In the genomic region with DNA sequence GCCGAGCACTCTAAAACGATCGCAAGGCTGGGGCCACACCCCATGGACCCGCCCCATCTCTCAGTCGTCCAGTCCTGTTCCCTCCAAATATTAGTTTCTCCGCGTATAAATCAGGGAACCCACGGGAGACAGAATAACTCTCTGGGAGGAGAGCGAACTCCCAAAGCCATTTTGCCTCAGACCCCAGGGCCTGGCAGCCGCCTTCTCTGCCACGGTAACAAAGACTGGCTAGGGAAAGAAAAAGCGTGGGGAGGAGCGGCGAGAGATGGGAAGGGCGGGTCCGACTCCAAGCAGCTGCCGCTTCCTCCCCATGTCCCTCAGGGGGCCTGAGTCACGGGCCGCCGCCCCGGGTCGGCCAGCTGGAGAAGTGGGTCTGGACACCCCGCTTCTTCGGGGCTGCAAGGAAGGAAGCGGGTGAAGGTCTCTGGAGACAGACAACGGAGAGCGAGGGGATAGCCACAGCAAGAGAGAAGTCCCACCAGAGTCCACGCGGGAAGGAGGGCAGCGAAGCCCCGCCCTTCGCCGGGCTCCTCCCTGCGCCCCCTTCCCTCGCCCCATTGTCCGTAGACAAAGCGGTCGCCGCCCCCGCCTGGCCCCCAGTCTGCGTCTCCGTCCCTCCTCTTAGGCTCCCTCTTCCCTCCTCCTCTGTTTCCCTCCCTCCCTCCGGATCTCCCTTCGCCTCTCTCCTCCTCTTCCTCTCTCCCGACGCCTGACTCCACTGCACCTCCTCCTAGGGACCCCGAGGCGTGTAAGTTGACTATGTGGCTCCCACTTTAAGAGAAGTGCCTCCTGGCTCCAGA, we compare ENCODE assay signal across 8 mouse cellular contexts. TPM values are rescaled to one million over a fixed set of nuclear protein-coding genes. Genes with fewer than 3 reads are reported as not detected.
DNase-seq lines count a peak whose midpoint lies in the region; ATAC-seq and TF ChIP-seq lines count a peak whose summit lies in the region.

A gene (plus strand): TSS at position 113 of the 800 bp plus-strand sequence.

- peak; percentile 11 for ATAC-seq in granulocyte monocyte progenitor cell, adult 5-6 weeks (replicated peaks; ENCODE audit: poor library complexity, severe bottlenecking)
- ATAC-seq in intestine, postnatal 0 days, result peak; percentile 15; the same call in 1 of the 2 replicates
- ATAC-seq in lung, embryonic 15.5 days (ENCODE audit: borderline replicate concordance, extremely low read depth, low FRiP score, low TSS enrichment), result peak; percentile 73

- intact Hi-C loops in left cerebral cortex, postnatal 4 days (cut with DNase I), result loop anchor here (2.0 kb wide), 1 partner anchor 31 kb away; no protein-coding TSS in a partner anchor

- no peaks in the 10 kb centered on the region for H3K27me3 ChIP-seq in intestine, postnatal 0 days (replicated peaks; ENCODE audit: control insufficient read depth, insufficient read depth, low read length)
- H3K27me3 ChIP-seq in lung, embryonic 15.5 days, result no peaks in the 10 kb centered on the region

- no peaks in the 10 kb centered on the region for H3K9me3 ChIP-seq in intestine, postnatal 0 days (ENCODE audit: control insufficient read depth)
- no peaks in the 10 kb centered on the region for H3K9me3 ChIP-seq in lung, embryonic 15.5 days

- no peaks in the 10 kb centered on the region for H3K36me3 ChIP-seq in intestine, postnatal 0 days (ENCODE audit: control insufficient read depth, insufficient read depth)
- no peaks in the 10 kb centered on the region for H3K36me3 ChIP-seq in lung, embryonic 15.5 days

- WGBS in intestine, postnatal 0 days, result 1% methylated on average over 47 of the region's 48 CpGs
- under 1% methylated on average over 48 of the region's 48 CpGs for whole genome bisulfite sequencing in lung, embryonic 15.5 days

- peak within 1 kb of the TSS; percentile 87 for H3K27ac ChIP-seq in intestine, postnatal 0 days (ENCODE audit: low read depth, low read length)
- peak within 1 kb of the TSS; percentile 99 for H3K27ac ChIP-seq in lung, embryonic 15.5 days

- H3K4me3 ChIP-seq in intestine, postnatal 0 days (ENCODE audit: low read depth, low read length), result peak within 1 kb of the TSS; percentile 61
- peak within 1 kb of the TSS; percentile 73 for H3K4me3 ChIP-seq in lung, embryonic 15.5 days

- peak within 1 kb of the TSS; percentile 55 for H3K9ac ChIP-seq in intestine, postnatal 0 days (ENCODE audit: low read depth, low read length)
- H3K9ac ChIP-seq in lung, embryonic 15.5 days, result peak within 1 kb of the TSS; percentile 79

- DNase-seq in left cerebral cortex, postnatal 4 days, result peak; percentile 91
- no peak for DNase-seq in left cerebral cortex, adult 8-10 months (ENCODE audit: low spot score in 2 of 2)
- peak; percentile 89 for DNase-seq in embryo, embryonic 10 days (ENCODE audit: low spot score)
- DNase-seq in ovary, adult 18-20 months (ENCODE audit: low spot score), result peak; percentile 67
- DNase-seq in urinary bladder, postnatal 25 days (ENCODE audit: low spot score), result peak; percentile 59

- H3K4me2 ChIP-seq in intestine, postnatal 0 days (replicated peaks; ENCODE audit: low read depth), result peak within 1 kb of the TSS; percentile 92
- H3K4me2 ChIP-seq in lung, embryonic 15.5 days, result peak within 1 kb of the TSS; percentile 90

- no peaks in the 10 kb centered on the region for H3K4me1 ChIP-seq in intestine, postnatal 0 days (replicated peaks; ENCODE audit: control insufficient read depth, insufficient read depth, low read length)
- peaks cover 48% of the 10 kb centered on the region for H3K4me1 ChIP-seq in lung, embryonic 15.5 days

- TF ChIP-seq CTCF in intestine, postnatal 0 days (IDR thresholded peaks at IDR 0.05; ENCODE audit: low read depth), result no peak

RNA-seq across cellular contexts. Expression of the gene that starts here (rescaled TPM):
- 10 to 100 TPM; 43.3 to 52.7 TPM for total RNA-seq in left cerebral cortex, postnatal 4 days (2021)
- total RNA-seq in left cerebral cortex, adult 8-10 months (2022), result 10 to 100 TPM in 2 of 4 experiments, 1 to 10 TPM in 2; 9.1 to 15.0 (median 10.9) TPM
- 56.9 and 60.9 TPM in 2 replicates for total RNA-seq in granulocyte monocyte progenitor cell, adult 5-6 weeks (2014; fragmentation: Nextera tagmentation)
- total RNA-seq in granulocyte monocyte progenitor cell, adult 5-6 weeks (2017), result 15.0 and 17.4 TPM in 2 replicates
- 15.2 and 15.6 TPM in 2 replicates for polyA plus RNA-seq in intestine, postnatal 0 days (2015; fragmentation: Nextera tagmentation; extraction: Ambion mirVana)
- polyA plus RNA-seq in lung, embryonic 15.5 days (2015; fragmentation: Nextera tagmentation; extraction: Ambion mirVana), result 21.3 and 23.4 TPM in 2 replicates

Comparison
In these comparisons a context has a peak if more than half of its experiments do, and no peak if none do; other contexts are left out.
1. DNase-seq: peak in left cerebral cortex, postnatal 4 days (single experiment), embryo, embryonic 10 days (single experiment), ovary, adult 18-20 months (single experiment) and urinary bladder, postnatal 25 days (single experiment); none in left cerebral cortex, adult 8-10 months (0 of 2).
2. ATAC-seq: peak in every context shown above with its lines; median percentile 73 in lung, embryonic 15.5 days; 15 in intestine, postnatal 0 days; 11 in granulocyte monocyte progenitor cell, adult 5-6 weeks.